Mouse (Mus musculus) MEL (cell line): ENCODE data around the gene Laptm4a. TPM values are rescaled to one million over a fixed set of nuclear protein-coding genes. Genes with fewer than 3 reads are reported as not detected.
A peak's percentile ranks its signal among the peaks of the same experiment; 100 is the strongest.

Experiments
- DNase-seq: peaks from one replicate; pipeline ENCODE4 v3.0.0; 2011; ENCODE audit warnings: low read depth, low spot score
- H3K27ac ChIP-seq: 2 replicates; pipeline ENCODE4 v1.5.1; 2012; ENCODE audit warnings: low read depth, mild to moderate bottlenecking, control low read depth, low read length, moderate library complexity; ENCODE audit not compliant: control insufficient read depth
- H3K27me3 ChIP-seq, 2 experiments: fragments of 150-350 bp in 1 of 2; sonication (generic) in 1 of 2; 2 replicates each; pipeline ENCODE4 v1.6.1; 2012; ENCODE audit warnings: low read length in 2 of 2, mild to moderate bottlenecking in 2 of 2, improper control_type of control experiment in 1 of 2, moderate library complexity in 1 of 2; ENCODE audit not compliant: insufficient read depth in 2 of 2, control insufficient read depth in 1 of 2
- H3K36me3 ChIP-seq, 2 experiments: 2 replicates each; pipeline ENCODE4 v1.6.1; 2012 to 2014; ENCODE audit warnings: low read length in 2 of 2, improper control_type of control experiment in 1 of 2, inconsistent platforms in 1 of 2, mild to moderate bottlenecking in 1 of 2; ENCODE audit not compliant: insufficient read depth in 2 of 2, control insufficient read depth in 1 of 2
- H3K4me1 ChIP-seq, 2 experiments: fragments of 150-350 bp in 1 of 2; sonication (generic) in 1 of 2; 2 replicates each; pipeline ENCODE4 v1.6.1; 2012; ENCODE audit warnings: low read length in 2 of 2, improper control_type of control experiment in 1 of 2, mild to moderate bottlenecking in 1 of 2; ENCODE audit not compliant: insufficient read depth in 2 of 2, control insufficient read depth in 1 of 2
- H3K4me3 ChIP-seq, 2 experiments: fragments of 150-350 bp in 1 of 2; sonication (generic) in 1 of 2; 2 replicates each; pipeline ENCODE4 v1.5.1; 2012; ENCODE audit warnings: low read depth in 2 of 2, low read length in 2 of 2, mild to moderate bottlenecking in 2 of 2, moderate library complexity in 2 of 2, control low read depth in 1 of 2, improper control_type of control experiment in 1 of 2; ENCODE audit not compliant: control insufficient read depth in 1 of 2, insufficient read depth in 1 of 2
- H3K79me2 ChIP-seq: 2 replicates; pipeline ENCODE4 v1.6.1; 2012; ENCODE audit warnings: mild to moderate bottlenecking, low read length, moderate library complexity; ENCODE audit not compliant: control insufficient read depth, poor library complexity, insufficient read depth
- H3K9ac ChIP-seq: 2 replicates; pipeline ENCODE4 v1.6.1; 2012; ENCODE audit warnings: low read depth, mild to moderate bottlenecking, control low read depth, low read length, moderate library complexity; ENCODE audit not compliant: control insufficient read depth, poor library complexity, severe bottlenecking
- H3K9me3 ChIP-seq: fragments of 150-350 bp; sonication (generic); replicated peaks from 2 replicates; pipeline ENCODE4 v1.6.1; 2012; ENCODE audit warnings: mild to moderate bottlenecking, low read length, improper control_type of control experiment, moderate library complexity; ENCODE audit not compliant: insufficient read depth
- BHLHE40 ChIP-seq: IDR thresholded peaks from 2 replicates; pipeline ENCODE4 v1.6.1; 2012; ENCODE audit warnings: low read depth, mild to moderate bottlenecking, inconsistent platforms, low read length, improper control_type of control experiment, borderline replicate concordance
- CHD1 ChIP-seq: IDR thresholded peaks from 2 replicates; pipeline ENCODE4 v1.6.1; 2012; ENCODE audit warnings: low read depth, mild to moderate bottlenecking, inconsistent platforms, low read length, improper control_type of control experiment
- CHD2 ChIP-seq: IDR thresholded peaks from 2 replicates; pipeline ENCODE4 v1.6.1; 2011; ENCODE audit warnings: low read length, improper control_type of control experiment
- E2F4 ChIP-seq: IDR thresholded peaks from 2 replicates; pipeline ENCODE4 v1.6.1; 2011; ENCODE audit warnings: low read depth, low read length, improper control_type of control experiment, borderline replicate concordance
- ELF1 ChIP-seq: IDR thresholded peaks from 2 replicates; pipeline ENCODE4 v1.6.1; 2014; ENCODE audit warnings: low read depth, mild to moderate bottlenecking, inconsistent platforms, low read length, improper control_type of control experiment, moderate library complexity
- EP300 ChIP-seq, 2 experiments: IDR thresholded peaks; 2 replicates each; pipeline ENCODE4 v1.6.1; 2011; ENCODE audit warnings: improper control_type of control experiment in 2 of 2, low read length in 2 of 2, low read depth in 1 of 2, mild to moderate bottlenecking in 1 of 2
- GATA1 ChIP-seq: IDR thresholded peaks from 2 replicates; pipeline ENCODE4 v1.6.1; 2011; ENCODE audit warnings: low read depth, low read length, improper control_type of control experiment
- HCFC1 ChIP-seq: IDR thresholded peaks from 2 replicates; pipeline ENCODE4 v1.6.1; 2012; ENCODE audit warnings: low read depth, mild to moderate bottlenecking, inconsistent platforms, low read length, improper control_type of control experiment, moderate library complexity
- JUND ChIP-seq: IDR thresholded peaks from 2 replicates; pipeline ENCODE4 v1.6.1; 2011; ENCODE audit warnings: low read depth, mild to moderate bottlenecking, improper control_type of control experiment, low read length
- KAT2A ChIP-seq: conservative IDR thresholded peaks from 2 replicates; pipeline ENCODE4 v1.6.1; 2012; ENCODE audit warnings: low read depth, low read length, improper control_type of control experiment, inconsistent platforms
- MAFK ChIP-seq: IDR thresholded peaks from 2 replicates; pipeline ENCODE4 v1.6.1; 2011; ENCODE audit warnings: low read depth, mild to moderate bottlenecking, low read length, improper control_type of control experiment, borderline replicate concordance
- MAX ChIP-seq: IDR thresholded peaks from 2 replicates; pipeline ENCODE4 v1.6.1; 2011; ENCODE audit warnings: low read length, improper control_type of control experiment
- MAZ ChIP-seq: IDR thresholded peaks from 2 replicates; pipeline ENCODE4 v1.6.1; 2012; ENCODE audit warnings: low read depth, mild to moderate bottlenecking, inconsistent platforms, low read length, improper control_type of control experiment
- MEF2A ChIP-seq: IDR thresholded peaks from 2 replicates; pipeline ENCODE4 v1.6.1; 2014; ENCODE audit warnings: low read depth, mild to moderate bottlenecking, inconsistent platforms, low read length, improper control_type of control experiment; ENCODE audit not compliant: poor library complexity, insufficient replicate concordance, severe bottlenecking; ENCODE audit errors: extremely low read depth
- MXI1 ChIP-seq: IDR thresholded peaks from 2 replicates; pipeline ENCODE4 v1.6.1; 2011; ENCODE audit warnings: mild to moderate bottlenecking, low read depth, low read length, improper control_type of control experiment
- MYB ChIP-seq: IDR thresholded peaks from 2 replicates; pipeline ENCODE4 v1.6.1; 2011; ENCODE audit warnings: mild to moderate bottlenecking, low read depth, low read length, improper control_type of control experiment
- MYC ChIP-seq: IDR thresholded peaks from 2 replicates; pipeline ENCODE4 v1.6.1; 2011; ENCODE audit warnings: low read depth, mild to moderate bottlenecking, low read length, improper control_type of control experiment, moderate library complexity
- NRF1 ChIP-seq: IDR thresholded peaks from 2 replicates; pipeline ENCODE4 v1.6.1; 2014; ENCODE audit warnings: low read depth, mild to moderate bottlenecking, inconsistent platforms, low read length, improper control_type of control experiment, moderate library complexity; ENCODE audit not compliant: poor library complexity, insufficient read depth, severe bottlenecking
- POLR2A ChIP-seq, 2 experiments: IDR thresholded peaks; 2 replicates each; pipeline ENCODE4 v1.6.1; 2011 to 2012; ENCODE audit warnings: low read length in 2 of 2, mild to moderate bottlenecking in 2 of 2, control low read depth in 1 of 2, improper control_type of control experiment in 1 of 2, low read depth in 1 of 2, moderate library complexity in 1 of 2; ENCODE audit not compliant: control insufficient read depth in 1 of 2, insufficient read depth in 1 of 2, poor library complexity in 1 of 2
- POLR2AphosphoS5 ChIP-seq: IDR thresholded peaks from 2 replicates; pipeline ENCODE4 v1.6.1; 2012; ENCODE audit warnings: low read depth, borderline replicate concordance, mild to moderate bottlenecking, inconsistent platforms, low read length, moderate library complexity, mixed read lengths
- RAD21 ChIP-seq: IDR thresholded peaks from 2 replicates; pipeline ENCODE4 v1.6.1; 2011; ENCODE audit warnings: mild to moderate bottlenecking, low read depth, low read length, improper control_type of control experiment
- SIN3A ChIP-seq: IDR thresholded peaks from 2 replicates; pipeline ENCODE4 v1.6.1; 2012; ENCODE audit warnings: low read length, improper control_type of control experiment, inconsistent platforms
- SMC3 ChIP-seq: IDR thresholded peaks from 2 replicates; pipeline ENCODE4 v1.6.1; 2011; ENCODE audit warnings: low read depth, low read length, improper control_type of control experiment
- TAL1 ChIP-seq: IDR thresholded peaks from 2 replicates; pipeline ENCODE4 v1.6.1; 2012; ENCODE audit warnings: mild to moderate bottlenecking, inconsistent platforms, low read length, moderate library complexity, mixed read lengths
- TBP ChIP-seq: IDR thresholded peaks from 2 replicates; pipeline ENCODE4 v1.8.0; 2011; ENCODE audit warnings: low read depth, low read length, improper control_type of control experiment
- TCF12 ChIP-seq: IDR thresholded peaks from 2 replicates; pipeline ENCODE4 v1.6.1; 2014; ENCODE audit warnings: low read depth, mild to moderate bottlenecking, inconsistent platforms, low read length, improper control_type of control experiment, moderate library complexity
- UBTF ChIP-seq: IDR thresholded peaks from 2 replicates; pipeline ENCODE4 v1.6.1; 2012; ENCODE audit warnings: low read depth, mild to moderate bottlenecking, inconsistent platforms, low read length, improper control_type of control experiment, moderate library complexity, borderline replicate concordance; ENCODE audit not compliant: insufficient read depth
- USF1 ChIP-seq: IDR thresholded peaks from 2 replicates; pipeline ENCODE4 v1.6.1; 2014; ENCODE audit warnings: low read depth, mild to moderate bottlenecking, inconsistent platforms, low read length, improper control_type of control experiment, moderate library complexity
- USF2 ChIP-seq, 2 experiments: IDR thresholded peaks; 2 replicates each; pipeline ENCODE4 v1.6.1; 2011 to 2012; ENCODE audit warnings: improper control_type of control experiment in 2 of 2, low read length in 2 of 2, borderline replicate concordance in 1 of 2, inconsistent platforms in 1 of 2, low read depth in 1 of 2, mild to moderate bottlenecking in 1 of 2; ENCODE audit not compliant: insufficient read depth in 1 of 2
- ZC3H11A ChIP-seq: IDR thresholded peaks from 2 replicates; pipeline ENCODE4 v1.6.1; 2012; ENCODE audit warnings: low read depth, mild to moderate bottlenecking, inconsistent platforms, low read length, improper control_type of control experiment
- ZKSCAN1 ChIP-seq: IDR thresholded peaks from 2 replicates; pipeline ENCODE4 v1.6.1; 2012; ENCODE audit warnings: low read depth, mild to moderate bottlenecking, inconsistent platforms, low read length, improper control_type of control experiment, moderate library complexity
- ZMIZ1 ChIP-seq: IDR thresholded peaks from 2 replicates; pipeline ENCODE4 v1.6.1; 2012; ENCODE audit warnings: low read depth, mild to moderate bottlenecking, inconsistent platforms, low read length, improper control_type of control experiment, moderate library complexity
- ZNF384 ChIP-seq: IDR thresholded peaks from 2 replicates; pipeline ENCODE4 v1.6.1; 2012; ENCODE audit warnings: low read depth, mild to moderate bottlenecking, inconsistent platforms, low read length, improper control_type of control experiment
- polyA plus RNA-seq, 2 experiments: library from polyadenylated mRNA; stranded (reverse) in 1 of 2; unstranded in 1 of 2; fragments of >175 nt in 1 of 2; fragments of >200 nt in 1 of 2; gene quantifications; 2 replicates each; pipeline versions ENCODE4 v1.2.1 to v1.2.4; 2012; ENCODE audit warnings: low replicate concordance in 2 of 2, low read depth in 1 of 2; ENCODE audit not compliant: insufficient read length in 2 of 2, insufficient read depth in 1 of 2, missing spikeins in 1 of 2
- total RNA-seq: library from RNA; depleted of rRNA; stranded (reverse); fragments of 300-350 nt; gene quantifications from 2 replicates; pipeline ENCODE4 v1.2.3, GENCODE M21; 2012; rRNA removed

The Laptm4a gene
- total RNA-seq (43.8 and 49.0 TPM in 2 replicates), polyA plus RNA-seq (10 to 100 TPM in 1 of 2 experiments, not detected in 1; 49.7 TPM)

DNA sequence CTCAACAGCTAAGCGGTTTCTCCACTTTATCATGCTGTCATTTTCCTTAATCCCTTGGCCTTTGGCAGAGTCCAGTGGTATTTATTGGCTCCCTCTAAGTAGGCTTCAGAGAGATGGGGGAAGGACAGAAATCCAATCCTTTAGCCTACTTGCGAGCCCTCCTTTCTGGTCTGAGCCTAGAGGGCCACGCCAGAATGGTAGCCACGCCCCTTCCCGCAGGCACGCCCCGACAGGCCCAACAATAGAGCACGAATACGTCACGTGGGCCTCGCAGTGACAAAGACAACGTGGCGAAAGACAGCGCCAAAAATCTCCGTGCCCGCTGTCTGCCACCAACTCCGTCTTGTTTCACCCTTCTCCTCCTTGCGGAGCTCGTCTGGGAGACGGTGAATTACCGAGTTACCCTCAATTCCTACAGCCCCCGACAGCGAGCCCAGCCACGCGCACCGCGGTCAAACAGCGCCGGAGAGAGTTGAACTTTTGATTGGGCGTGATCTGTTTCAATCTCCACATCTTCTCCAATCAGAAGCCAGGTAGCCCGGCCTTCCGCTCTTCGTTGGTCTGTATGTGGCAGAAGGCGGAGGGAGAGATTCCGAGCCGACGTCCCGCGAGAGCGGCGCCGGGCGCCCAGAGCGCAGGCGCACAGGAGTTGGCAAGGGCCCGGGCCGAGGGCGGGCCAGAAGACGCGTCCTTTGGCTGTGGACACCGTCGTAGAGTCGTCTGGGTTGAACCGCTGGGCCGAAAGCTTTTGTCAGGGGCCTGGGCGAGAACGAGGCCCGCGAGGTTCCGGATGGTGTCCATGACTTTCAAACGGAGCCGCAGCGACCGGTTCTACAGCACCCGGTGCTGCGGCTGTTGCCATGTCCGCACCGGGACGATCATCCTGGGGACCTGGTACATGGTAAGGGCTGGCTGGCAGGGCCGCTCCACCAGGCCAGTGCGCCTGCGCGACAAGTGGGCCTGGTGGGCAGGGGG is at the start of gene Laptm4a:
Gene Laptm4a, plus strand, starts transcription at position 271 of the 975 bp plus-strand sequence.
- Histone ChIP-seq H3K27ac (peak within 1 kb of the TSS; percentile 97), H3K79me2 (peaks cover 37% of the 10 kb centered on the region), H3K4me1 (peaks cover 0 to 11% of the 10 kb centered on the region in 2 experiments; a peak in 3 of 4 replicates), H3K36me3 (peaks cover 4 to 25% of the 10 kb centered on the region in 2 experiments), H3K4me3 (peak within 1 kb of the TSS; percentile 91 to 98), H3K9me3 (no peaks in the 10 kb centered on the region), H3K27me3 (no peaks in the 10 kb centered on the region), H3K9ac (peak within 1 kb of the TSS; percentile 97)
- peak; percentile 98 for DNase-seq
- TF ChIP-seq ZMIZ1 (peak; percentile 86), MAFK (no peak), TCF12 (0 out of 2 replicates have a peak, but pooled peaks have one; percentile 41), KAT2A (no peak; the same call in 1 of the 2 replicates), ZC3H11A (no peak), SMC3 (no peak), ZKSCAN1 (no peak), GATA1 (no peak), MYB (no peak), EP300 (IDR thresholded peaks at IDR 0.05; ENCODE audit: low read depth in 1 of 2, low read length in 2 of 2) (no peak; a peak in 1 of 4 replicates), MXI1 (peak; percentile 96), MEF2A (no peak), E2F4 (no peak), MAZ (peak; percentile 14; the same call in 1 of the 2 replicates), MAX (peak; percentile 97), ZNF384 (peak; percentile 68; the same call in 1 of the 2 replicates), JUND (no peak), NRF1 (peak; percentile 78), TAL1 (no peak), CHD2 (peak; percentile 92), POLR2A (IDR thresholded peaks at IDR 0.05; ENCODE audit: control insufficient read depth in 1 of 2, insufficient read depth in 1 of 2, low read depth in 1 of 2, low read length in 2 of 2, poor library complexity in 1 of 2) (peak; percentile 81 to 95), ELF1 (peak; percentile 42; the same call in 1 of the 2 replicates), SIN3A (peak; percentile 95), UBTF (no peak), HCFC1 (peak; percentile 79), MYC (peak; percentile 99), POLR2AphosphoS5 (peak; percentile 41; the same call in 1 of the 2 replicates), RAD21 (no peak), USF1 (peak; percentile 95), USF2 (IDR thresholded peaks at IDR 0.05; ENCODE audit: borderline replicate concordance in 1 of 2, insufficient read depth in 1 of 2, low read depth in 1 of 2, low read length in 2 of 2) (peak in 1 of 2 experiments; percentile 80; a peak in 2 of 4 replicates), TBP (peak; percentile 7; the same call in 1 of the 2 replicates), CHD1 (no peak), BHLHE40 (no peak)
